Mouse (Mus musculus) embryonic stem cell, embryonic (primary cell): ENCODE data around the gene Ctnna3.

Experiments used
- CTCF ChIA-PET, 4 experiments: fragments of 300-600 bp in 2 of 4; fragments of 350-600 bp in 2 of 4; sonication (Branson Sonifier 250); formaldehyde crosslinking; loops; one replicate each; lab custom pipeline; 2022; ENCODE audit warnings: inconsistent platforms in 2 of 4; lab: Charles Lee
- POLR2A ChIA-PET, 4 experiments: fragments of 300-600 bp in 2 of 4; fragments of 350-600 bp in 2 of 4; sonication (Branson Sonifier 250); formaldehyde crosslinking; loops; one replicate each; lab custom pipeline; 2022; ENCODE audit warnings: antibody characterized with exemption in 4 of 4, inconsistent platforms in 1 of 4; lab: Charles Lee

Gene Ctnna3

GRCm38 (mm10) chr10:63572866-63573265 lies 143.0 kb downstream of the Ctnna3 start:
- ChIA-PET POLR2A (interaction anchor here in 1 of 4 experiments (0.6 to 1.2 kb wide), 2 partner anchors 10 to 11 kb away, joined by 3 read pairs; no protein-coding TSS in a partner anchor), CTCF (interaction anchor here in 3 of 4 experiments (0.5 to 1.4 kb wide), 4 partner anchors 87 to 147 kb away, joined by 3 to 4 read pairs (median 4); no protein-coding TSS in a partner anchor)

GRCm38 (mm10) chr10:63574100-63574609 lies 144.3 kb downstream of the Ctnna3 start:
- CTCF ChIA-PET, result interaction anchor here (0.5 to 1.4 kb wide), 8 partner anchors 8 to 148 kb away, joined by 3 to 7 read pairs (median 4); no protein-coding TSS in a partner anchor

GRCm38 (mm10) chr10:63582608-63583007 lies 152.7 kb downstream of the Ctnna3 start:
- CTCF ChIA-PET, result interaction anchor here (0.6 to 2.1 kb wide), 17 partner anchors 9 to 819 kb away, joined by 3 to 14 read pairs (median 3); partner anchors contain the start of gene Gm7075 (in 1 of the 4)
- POLR2A ChIA-PET, result interaction anchor here in 1 of 4 experiments (1.3 kb wide), 1 partner anchor 10 kb away, joined by 3 read pairs; no protein-coding TSS in a partner anchor

More at GRCm38 (mm10) chr10:63574100-63574609, 144.3 kb downstream of the Ctnna3 start:
- POLR2A ChIA-PET, result interaction anchor here in 1 of 4 experiments (0.7 kb wide), 1 partner anchor 1950 kb away, joined by 3 read pairs; no protein-coding TSS in a partner anchor

GRCm38 (mm10) chr10:63583798-63584374 lies 154.0 kb downstream of the Ctnna3 start:
- ChIA-PET POLR2A (interaction anchor here in 3 of 4 experiments (0.5 to 1.1 kb wide), 5 partner anchors 11 to 1341 kb away, joined by 3 to 4 read pairs (median 3); no protein-coding TSS in a partner anchor), CTCF (interaction anchor here in 1 of 4 experiments (0.7 kb wide), 1 partner anchor 108 kb away, joined by 3 read pairs; no protein-coding TSS in a partner anchor)

GRCm38 (mm10) chr10:63599417-63599816 lies 169.5 kb downstream of the Ctnna3 start:
- ChIA-PET POLR2A (interaction anchor here in 1 of 4 experiments (1.1 kb wide), 1 partner anchor 170 kb away, joined by 3 read pairs; no protein-coding TSS in a partner anchor), CTCF (interaction anchor here in 1 of 4 experiments (0.7 kb wide), 1 partner anchor 67 kb away, joined by 7 read pairs; no protein-coding TSS in a partner anchor)

- CTCF ChIA-PET, result interaction anchor here in 1 of 4 experiments (0.7 kb wide), 1 partner anchor 512 kb away, joined by 5 read pairs; no protein-coding TSS in a partner anchor
Observed at GRCm38 (mm10) chr10:63601206-63601605, 171.3 kb downstream of the Ctnna3 start.

GRCm38 (mm10) chr10:63628546-63628945 lies 198.6 kb downstream of the Ctnna3 start:
- CTCF ChIA-PET, result no interaction called here
- POLR2A ChIA-PET, result no interaction called here

More at GRCm38 (mm10) chr10:63601206-63601605, 171.3 kb downstream of the Ctnna3 start:
- POLR2A ChIA-PET, result no interaction called here

GRCm38 (mm10) chr10:63633915-63634314 lies 204.0 kb downstream of the Ctnna3 start:
- ChIA-PET CTCF (interaction anchor here in 1 of 4 experiments (0.7 kb wide), 1 partner anchor 123 kb away, joined by 3 read pairs; no protein-coding TSS in a partner anchor), POLR2A (no interaction called here)

- POLR2A ChIA-PET, result no interaction called here
Observed at GRCm38 (mm10) chr10:63637987-63638386, 208.1 kb downstream of the Ctnna3 start.

GRCm38 (mm10) chr10:63647300-63647699 lies 217.4 kb downstream of the Ctnna3 start:
- CTCF ChIA-PET, result no interaction called here
- POLR2A ChIA-PET, result no interaction called here

More at GRCm38 (mm10) chr10:63637987-63638386, 208.1 kb downstream of the Ctnna3 start:
- CTCF ChIA-PET, result no interaction called here

- ChIA-PET POLR2A (no interaction called here), CTCF (no interaction called here)
Observed at GRCm38 (mm10) chr10:63650307-63650706, 220.4 kb downstream of the Ctnna3 start.

- ChIA-PET CTCF (no interaction called here), POLR2A (no interaction called here)
Observed at GRCm38 (mm10) chr10:63652887-63653286, 223.0 kb downstream of the Ctnna3 start.

GRCm38 (mm10) chr10:63653571-63653970 lies 223.7 kb downstream of the Ctnna3 start:
- ChIA-PET CTCF (no interaction called here), POLR2A (interaction anchor here in 1 of 4 experiments (0.5 kb wide), 1 partner anchor 537 kb away, joined by 4 read pairs; no protein-coding TSS in a partner anchor)

GRCm38 (mm10) chr10:63654560-63654959 lies 224.7 kb downstream of the Ctnna3 start:
- ChIA-PET CTCF (no interaction called here), POLR2A (no interaction called here)

GRCm38 (mm10) chr10:63676343-63676742 lies 246.4 kb downstream of the Ctnna3 start:
- POLR2A ChIA-PET, result no interaction called here

GRCm38 (mm10) chr10:63689233-63689632 lies 259.3 kb downstream of the Ctnna3 start:
- ChIA-PET CTCF (no interaction called here), POLR2A (interaction anchor here in 2 of 4 experiments (0.5 to 0.7 kb wide), 3 partner anchors 10 to 120 kb away, joined by 3 to 7 read pairs (median 3); no protein-coding TSS in a partner anchor)

More at GRCm38 (mm10) chr10:63676343-63676742, 246.4 kb downstream of the Ctnna3 start:
- CTCF ChIA-PET, result no interaction called here

- ChIA-PET POLR2A (interaction anchor here in 2 of 4 experiments (0.5 to 0.9 kb wide), 2 partner anchors 15 to 120 kb away, joined by 3 to 7 read pairs; no protein-coding TSS in a partner anchor), CTCF (no interaction called here)
Observed at GRCm38 (mm10) chr10:63689651-63690050, 259.8 kb downstream of the Ctnna3 start.

GRCm38 (mm10) chr10:63692039-63692438 lies 262.1 kb downstream of the Ctnna3 start:
- CTCF ChIA-PET, result interaction anchor here (0.6 to 1.8 kb wide), 9 partner anchors 15 to 1030 kb away, joined by 3 to 14 read pairs (median 3); no protein-coding TSS in a partner anchor
- POLR2A ChIA-PET, result interaction anchor here in 1 of 4 experiments (0.6 kb wide), 1 partner anchor 18 kb away, joined by 6 read pairs; no protein-coding TSS in a partner anchor

- ChIA-PET CTCF (interaction anchor here in 1 of 4 experiments (0.7 kb wide), 1 partner anchor 141 kb away, joined by 4 read pairs; no protein-coding TSS in a partner anchor), POLR2A (no interaction called here)
Observed at GRCm38 (mm10) chr10:63710211-63710610, 280.3 kb downstream of the Ctnna3 start.
